Mouse (Mus musculus) testis, postnatal 14 days (tissue): ENCODE data around the gene Olfr1124.
"Not testable (repeated sequence)": the region's sequence is repeated elsewhere in the genome, so short reads cannot be mapped to it uniquely, and the experiment has no call there.

ENCODE experiments used
- DNase-seq: peaks from one replicate; pipeline ENCODE4 v3.0.0; 2021; ENCODE audit warnings: low spot score

The Olfr1124 gene

DNA sequence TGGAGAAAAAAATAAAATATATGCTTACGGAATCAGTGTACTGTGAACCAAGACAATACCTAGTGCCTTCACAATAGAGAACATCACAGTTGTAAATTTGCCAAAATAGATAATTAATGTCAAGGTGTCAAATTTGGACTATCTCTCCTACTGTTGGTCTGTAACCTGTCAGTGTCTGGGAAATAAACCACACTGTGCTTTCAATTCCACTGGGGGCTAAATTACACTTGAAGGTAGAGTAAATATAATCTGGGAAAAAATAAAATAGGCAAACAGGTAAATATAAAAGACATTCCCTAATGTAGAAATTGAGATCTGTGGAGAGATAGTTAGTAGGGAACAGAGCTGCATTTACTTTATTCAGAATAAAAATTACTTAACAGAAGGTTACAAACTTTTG lies at the start of gene Olfr1124:
TSS of gene Olfr1124 (plus strand) at position 301 of the 400 bp plus-strand sequence.
- no peak for DNase-seq

DNA sequence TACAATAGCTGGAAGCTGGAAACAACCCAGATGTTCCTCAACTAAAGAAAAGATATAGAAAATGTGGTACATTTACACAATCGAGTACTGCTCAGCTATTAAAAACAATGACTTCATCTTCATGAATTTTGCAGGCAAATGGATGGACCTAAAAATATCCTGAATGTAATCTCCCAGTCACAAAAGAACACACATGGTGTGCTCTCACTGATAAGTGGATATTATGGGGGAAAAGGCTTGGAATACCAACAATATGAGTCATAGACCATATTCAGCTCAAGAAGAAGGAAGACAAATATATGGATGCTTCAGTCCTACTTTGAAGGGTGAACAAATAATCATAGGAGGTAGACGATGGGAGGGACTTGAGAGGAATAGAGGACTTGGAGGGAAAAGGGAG lies 46.1 kb upstream of the Olfr1124 start:
- no peak for DNase-seq

DNA sequence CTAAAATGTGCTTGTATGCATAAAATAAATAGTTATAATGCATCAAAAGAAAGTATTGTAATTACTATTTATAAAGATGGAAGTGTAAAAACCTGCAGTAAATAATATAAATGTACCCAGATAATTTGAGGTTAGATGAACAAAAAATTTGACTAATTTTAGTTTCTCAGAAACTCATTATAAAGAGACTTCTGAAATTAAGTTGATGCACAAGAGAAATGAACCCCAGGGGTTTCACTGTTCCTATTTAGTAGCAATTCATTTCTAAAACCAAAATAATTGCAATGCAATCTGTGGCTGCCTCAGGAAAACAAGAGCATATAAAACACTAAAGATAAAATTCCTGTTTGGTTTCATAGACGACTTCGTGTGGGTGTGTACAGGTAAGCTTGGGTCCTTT lies 44.5 kb upstream of the Olfr1124 start, which contains the start of gene Olfr1122:
TSS of gene Olfr1122 (plus strand) at position 301 of the 400 bp plus-strand sequence.
- DNase-seq = no peak

DNA sequence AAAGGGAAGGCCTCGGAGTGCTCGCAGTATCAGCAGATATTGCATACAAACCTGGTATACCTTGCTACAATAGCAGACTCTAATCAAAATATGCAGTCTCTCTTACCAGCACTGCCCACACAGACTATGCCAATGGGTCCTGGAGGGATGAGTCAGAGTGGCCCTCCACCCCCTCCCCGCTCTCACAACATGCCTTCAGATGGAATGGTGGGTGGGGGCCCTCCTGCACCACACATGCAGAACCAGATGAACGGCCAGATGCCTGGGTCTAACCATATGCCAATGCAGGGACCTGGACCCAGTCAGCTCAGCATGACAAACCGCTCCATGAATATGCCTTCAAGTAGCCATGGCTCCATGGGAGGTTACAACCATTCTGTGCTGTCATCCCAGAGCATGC lies 36.5 kb upstream of the Olfr1124 start:
- not testable (repeated sequence) for DNase-seq

DNA sequence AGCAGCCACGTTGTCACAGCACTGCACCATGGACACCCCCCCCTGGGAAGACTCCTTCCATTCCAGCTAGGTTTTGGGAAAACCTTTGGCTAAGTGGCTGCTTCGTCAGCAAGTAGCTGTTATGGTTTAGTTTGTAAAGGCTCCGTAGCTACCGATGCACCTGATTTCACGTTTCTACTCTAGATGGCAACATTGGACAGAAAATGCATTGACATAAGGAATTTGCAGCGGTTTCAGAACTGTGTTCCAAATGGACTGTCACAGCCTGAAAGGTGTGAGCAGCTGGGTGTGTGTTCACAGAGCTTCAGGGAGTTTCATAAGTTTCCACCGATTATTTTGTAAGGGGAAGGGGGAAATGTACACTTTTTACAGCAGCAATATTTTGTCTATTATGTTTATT lies 35.4 kb upstream of the Olfr1124 start:
- DNase-seq = not testable (repeated sequence)

DNA sequence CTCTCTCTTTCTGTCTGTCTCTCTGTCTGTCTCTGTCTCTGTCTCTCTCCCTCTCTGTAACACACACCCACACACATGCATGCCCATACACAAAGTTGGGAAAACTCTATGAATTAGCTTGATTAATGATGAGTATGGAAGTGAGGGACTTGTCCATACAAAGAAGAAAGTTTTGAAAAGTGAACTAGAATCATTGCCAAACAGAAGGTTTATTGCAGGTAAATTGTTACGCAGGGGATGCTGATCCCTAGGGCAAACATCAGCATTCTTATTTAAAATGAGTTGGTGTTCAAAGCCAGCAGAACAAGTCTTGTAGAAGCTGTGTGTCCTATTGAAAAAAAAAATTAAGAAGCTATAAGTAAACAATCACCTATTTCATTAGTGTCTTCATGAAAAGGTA lies 13.7 kb upstream of the Olfr1124 start, which contains the start of gene Olfr1123:
TSS of gene Olfr1123 (plus strand) at position 301 of the 400 bp plus-strand sequence.
- no peak for DNase-seq

DNA sequence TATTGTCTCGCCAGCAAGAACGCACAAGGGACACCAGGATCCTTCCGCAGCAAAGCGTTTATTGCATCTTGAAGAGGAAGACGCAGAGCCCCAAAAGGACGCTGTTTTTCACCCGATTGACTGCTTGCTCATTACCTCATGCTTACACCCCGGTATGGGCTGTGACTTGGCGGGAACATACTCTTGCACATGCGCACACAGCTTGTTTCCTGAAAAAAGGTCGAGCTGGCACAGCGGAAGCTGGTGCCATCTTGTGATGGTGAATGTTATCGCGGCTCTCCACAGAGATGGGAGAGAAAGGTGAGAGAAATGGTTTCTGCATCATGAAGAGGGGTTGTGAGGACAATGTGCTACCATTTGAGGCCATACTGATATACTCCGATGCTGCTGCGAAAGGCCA lies 7.7 kb downstream of the Olfr1124 start:
- no peak for DNase-seq

DNA sequence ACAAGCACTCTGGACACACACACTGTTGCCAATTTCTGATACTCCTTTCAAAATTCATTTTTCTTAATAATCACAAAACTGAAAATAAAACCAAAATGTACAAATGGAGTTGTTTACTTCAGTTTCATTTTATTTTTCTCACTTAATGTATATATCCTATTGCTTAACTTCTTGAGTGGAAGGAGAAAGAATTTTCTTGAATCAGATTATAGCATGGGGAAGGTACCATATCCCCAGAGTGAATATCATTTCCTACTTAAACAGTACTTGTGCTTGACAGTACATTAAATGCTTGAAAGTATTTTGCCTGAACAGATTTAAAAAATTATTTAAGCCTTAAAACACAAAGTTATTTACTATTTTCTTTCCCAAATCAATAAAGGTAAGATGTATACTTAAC lies 23.6 kb downstream of the Olfr1124 start, which contains the start of gene Olfr1126:
TSS of gene Olfr1126 (plus strand) at position 301 of the 400 bp plus-strand sequence.
- no peak for DNase-seq

DNA sequence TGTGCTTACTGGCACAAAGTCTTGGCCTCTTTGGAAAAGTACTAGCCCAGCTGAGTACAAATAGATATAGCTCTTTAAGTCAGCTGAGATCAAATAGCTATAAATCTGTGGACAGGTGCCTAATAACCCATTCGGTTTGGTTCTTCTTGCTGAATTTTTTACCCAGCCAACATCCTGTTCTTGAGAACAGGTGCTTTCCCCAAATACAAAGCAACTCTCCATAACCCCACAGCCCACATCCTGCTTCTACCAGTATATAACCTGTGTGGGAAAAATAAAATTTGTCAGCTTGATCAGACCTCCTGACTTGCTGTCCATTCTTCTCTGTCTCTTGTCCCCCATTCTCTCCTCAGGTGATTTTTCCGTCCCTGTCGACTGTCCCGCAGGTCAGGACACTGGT lies 31.7 kb downstream of the Olfr1124 start:
- DNase-seq = no peak

DNA sequence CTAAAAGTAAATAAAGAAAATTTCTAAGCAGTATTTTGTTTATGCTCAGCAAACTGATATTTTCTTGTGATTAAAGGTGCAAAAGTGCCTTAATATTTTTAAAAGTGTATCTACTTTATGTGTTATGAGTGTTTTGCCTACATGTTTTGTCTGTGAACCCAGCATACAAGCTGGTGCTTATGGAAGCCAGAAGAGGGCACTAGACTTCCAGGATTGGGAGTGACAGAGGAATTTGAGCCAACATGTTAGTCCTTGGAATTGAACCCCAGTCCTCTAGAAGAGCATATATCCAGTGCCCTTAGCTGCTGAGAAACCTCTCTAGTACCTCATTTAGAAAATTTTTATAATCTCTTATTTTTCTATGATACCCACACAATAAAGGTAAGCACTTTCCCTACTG lies 50.1 kb downstream of the Olfr1124 start:
- no peak for DNase-seq

DNA sequence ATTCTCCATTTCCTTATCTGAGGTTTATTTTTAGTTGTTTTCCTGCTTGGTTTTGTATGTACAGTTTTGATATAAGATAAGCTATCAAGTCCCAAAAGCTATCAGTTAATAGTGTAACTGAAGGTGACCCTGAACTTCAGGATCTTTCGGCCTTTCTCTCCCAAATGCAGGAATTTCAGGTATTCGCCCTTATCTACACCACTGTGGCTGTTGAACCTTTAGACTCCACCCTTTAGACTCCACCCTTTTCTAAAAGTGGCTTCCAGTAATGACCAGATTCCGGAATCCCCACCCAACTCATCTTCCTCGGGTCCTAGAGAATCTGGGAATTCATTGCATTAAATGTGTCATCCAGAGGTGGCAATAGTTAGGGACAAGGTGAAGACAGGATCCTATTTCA lies 51.1 kb downstream of the Olfr1124 start:
- no peak for DNase-seq

DNA sequence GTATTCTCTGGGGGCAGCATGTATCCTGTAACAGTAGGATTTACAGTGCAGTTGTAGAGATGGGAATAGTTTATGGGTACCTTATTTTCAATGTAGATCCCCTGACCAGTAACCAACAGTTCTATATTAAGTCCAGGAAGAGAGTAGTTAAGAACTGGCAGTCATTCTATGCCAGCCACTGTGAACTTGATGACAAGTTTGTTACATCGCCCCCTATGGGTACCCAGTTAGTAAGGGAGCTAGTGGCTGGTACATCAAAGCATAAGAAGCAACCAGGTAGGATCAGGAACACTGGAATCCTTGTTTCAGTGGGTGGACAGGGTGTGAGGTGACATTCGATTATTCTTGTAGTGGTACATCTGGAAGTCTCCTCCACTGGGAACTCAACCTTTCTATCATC lies 52.2 kb downstream of the Olfr1124 start:
- no peak for DNase-seq
